Mouse (Mus musculus) adrenal gland, adult (tissue): ENCODE measurements around the gene Lin7c.

Source experiments
- DNase-seq, 2 experiments: peaks; one replicate each; pipeline ENCODE4 v3.0.0; 2022 to 2023; ENCODE audit warnings: low spot score in 1 of 2; ENCODE audit not compliant: inconsistent age in 2 of 2

Gene Lin7c

GRCm38 (mm10) chr2:109916782-109917495, 26.3 kb downstream of the Lin7c start:
- peak in 1 of 2 experiments; percentile 62 for DNase-seq

GRCm38 (mm10) chr2:109917496-109918413, 27.1 kb downstream of the Lin7c start, which contains the start of gene Lgr4:
Gene Lgr4, plus strand, starts transcription at chr2:109917647.
- DNase-seq = peak; percentile 98 to 100

- DNase-seq = peak; percentile 47 to 83
These were observed 28.1 kb downstream of the Lin7c start for GRCm38 (mm10) chr2:109918592-109919262.

- DNase-seq = peak in 1 of 2 experiments; percentile 81
These were observed 29.8 kb downstream of the Lin7c start for GRCm38 (mm10) chr2:109920471-109920870.

- DNase-seq = peak; percentile 59 to 89
These were observed 30.8 kb downstream of the Lin7c start for GRCm38 (mm10) chr2:109921298-109922035.

GRCm38 (mm10) chr2:109922306-109922705, 31.7 kb downstream of the Lin7c start:
- peak in 1 of 2 experiments; percentile 75 for DNase-seq

- DNase-seq = peak in 1 of 2 experiments; percentile 71
These were observed 32.4 kb downstream of the Lin7c start for GRCm38 (mm10) chr2:109923031-109923430.

- no peak for DNase-seq
These were observed 33.3 kb downstream of the Lin7c start for GRCm38 (mm10) chr2:109923945-109924344.

- no peak for DNase-seq
These were observed 36.3 kb downstream of the Lin7c start for GRCm38 (mm10) chr2:109926984-109927383.

GRCm38 (mm10) chr2:109927446-109927845, 36.8 kb downstream of the Lin7c start:
- peak in 1 of 2 experiments; percentile 71 for DNase-seq

- no peak for DNase-seq
These were observed 37.2 kb downstream of the Lin7c start for GRCm38 (mm10) chr2:109927876-109928275.

GRCm38 (mm10) chr2:109928791-109929190, 38.1 kb downstream of the Lin7c start:
- no peak for DNase-seq

GRCm38 (mm10) chr2:109929256-109929655, 38.6 kb downstream of the Lin7c start:
- DNase-seq = no peak

- no peak for DNase-seq
These were observed 39.7 kb downstream of the Lin7c start for GRCm38 (mm10) chr2:109930366-109930765.

- DNase-seq = peak in 1 of 2 experiments; percentile 62
These were observed 40.1 kb downstream of the Lin7c start for GRCm38 (mm10) chr2:109930771-109931170.

- no peak for DNase-seq
These were observed 41.5 kb downstream of the Lin7c start for GRCm38 (mm10) chr2:109931978-109932780.

- peak in 1 of 2 experiments; percentile 50 for DNase-seq
These were observed 42.5 kb downstream of the Lin7c start for GRCm38 (mm10) chr2:109933151-109933550.

GRCm38 (mm10) chr2:109934086-109934485, 43.4 kb downstream of the Lin7c start:
- peak in 1 of 2 experiments; percentile 50 for DNase-seq

GRCm38 (mm10) chr2:109935194-109935593, 44.5 kb downstream of the Lin7c start:
- DNase-seq = peak in 1 of 2 experiments; percentile 82
